Mouse (Mus musculus) bone marrow macrophage, adult 2 months (primary cell): ENCODE results near the gene Itga9. TPM values are rescaled to one million over a fixed set of nuclear protein-coding genes. Genes with fewer than 3 reads are reported as not detected.
"Not testable (repeated sequence)": the region's sequence is repeated elsewhere in the genome, so short reads cannot be mapped to it uniquely, and the experiment has no call there.

Experiments
- H3K27ac ChIP-seq: 2 replicates; pipeline ENCODE4 v1.5.1; 2012; ENCODE audit warnings: low read depth, low read length; ENCODE audit not compliant: insufficient read depth
- H3K4me1 ChIP-seq: 2 replicates; pipeline ENCODE4 v1.6.1; 2012; ENCODE audit warnings: low read length; ENCODE audit not compliant: control insufficient read depth, insufficient read depth
- H3K4me3 ChIP-seq: 2 replicates; pipeline ENCODE4 v1.5.1; 2012; ENCODE audit warnings: mild to moderate bottlenecking, low read length, moderate library complexity; ENCODE audit not compliant: insufficient read depth
- CTCF ChIP-seq: IDR thresholded peaks from 2 replicates; pipeline ENCODE4 v1.5.1; 2012; ENCODE audit warnings: low read depth, mild to moderate bottlenecking, low read length, moderate library complexity
- POLR2A ChIP-seq: IDR thresholded peaks from 2 replicates; pipeline ENCODE4 v1.6.1; 2012; ENCODE audit warnings: mild to moderate bottlenecking, low read depth, low read length, borderline replicate concordance
- polyA plus RNA-seq: library from polyadenylated mRNA; stranded (reverse); fragments of >200 nt; gene quantifications from 2 replicates; pipeline ENCODE4 v1.2.4, GENCODE M21; 2012; ENCODE audit not compliant: missing spikeins, insufficient read depth, insufficient read length

Itga9 gene
- polyA plus RNA-seq, 1 experiment = 5.3 TPM

GRCm38 (mm10) chr9:118582757-118583156 is 23.7 kb upstream of the Itga9 start:
- no peak for TF ChIP-seq POLR2A
- TF ChIP-seq CTCF = no peak
- peaks cover 9% of the 10 kb centered on the region; the same call in 1 of the 2 replicates for H3K4me1 ChIP-seq
- H3K4me3 ChIP-seq = no peak overlapping the region
- H3K27ac ChIP-seq = no peak overlapping the region

DNA sequence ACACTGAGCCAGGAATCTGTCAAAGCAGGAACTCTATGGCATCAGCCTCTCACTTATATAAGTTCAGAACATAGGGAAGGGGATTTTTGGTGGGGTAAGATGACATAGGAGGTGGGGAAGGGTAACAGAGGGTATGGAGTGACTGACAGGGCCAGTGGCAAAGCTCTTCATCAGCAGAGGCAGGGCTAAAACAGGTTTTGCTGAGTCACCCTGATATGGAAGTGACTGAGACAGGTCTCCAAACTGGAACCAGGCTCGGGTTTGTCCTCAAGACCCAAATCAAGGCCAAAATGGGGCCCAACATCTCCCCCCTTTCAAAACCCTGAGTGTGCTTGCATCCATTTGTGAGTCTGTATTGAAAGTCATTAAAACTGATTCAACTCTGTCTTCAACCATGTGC is 21.7 kb upstream of the Itga9 start:
- Histone ChIP-seq H3K4me3 (no peak overlapping the region), H3K27ac (no peak overlapping the region), H3K4me1 (peaks cover 9% of the 10 kb centered on the region; the same call in 1 of the 2 replicates)
- TF ChIP-seq CTCF (no peak), POLR2A (no peak)

DNA sequence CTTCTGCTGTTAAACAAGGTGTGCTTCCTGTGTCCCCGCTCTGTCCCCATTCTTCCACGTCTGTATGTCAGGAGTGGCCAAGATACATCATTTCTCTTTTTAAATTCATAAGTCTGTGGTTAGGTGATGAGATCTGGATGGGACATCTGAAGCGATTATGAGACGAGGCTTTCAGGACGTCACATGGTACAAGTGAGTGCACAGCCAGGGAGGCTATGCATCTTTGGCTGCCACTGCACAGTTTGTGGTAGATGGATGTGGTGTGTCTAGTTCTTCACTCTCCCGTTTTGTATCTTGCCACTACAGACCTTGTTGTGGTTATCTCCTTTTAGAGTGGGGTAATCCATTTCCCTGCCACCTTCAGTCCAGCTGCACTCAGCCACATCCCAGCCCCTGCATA is 20.5 kb upstream of the Itga9 start:
- Histone ChIP-seq H3K4me3 (no peak overlapping the region), H3K4me1 (peaks cover 9% of the 10 kb centered on the region; the same call in 1 of the 2 replicates), H3K27ac (no peak overlapping the region)
- TF ChIP-seq POLR2A (no peak), CTCF (no peak)

DNA sequence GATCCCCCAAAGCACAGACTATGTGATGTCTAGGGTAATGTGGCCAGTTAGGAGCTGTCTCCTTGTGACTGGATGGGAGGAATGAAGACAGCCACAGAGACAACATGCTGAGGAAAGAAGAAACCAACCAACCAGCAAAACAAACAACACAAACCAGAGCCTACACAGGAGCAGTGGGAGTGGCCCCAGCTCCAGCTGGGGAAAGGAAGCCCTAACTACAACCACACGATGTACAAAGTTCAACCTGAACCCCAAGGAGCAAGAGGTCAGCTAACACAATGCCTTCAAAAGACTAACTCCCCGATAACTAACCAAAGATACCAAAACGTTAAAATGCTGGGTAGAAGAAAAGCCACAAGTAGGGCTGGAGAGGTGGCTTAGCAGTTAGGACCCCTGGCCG is 19.4 kb upstream of the Itga9 start:
- Histone ChIP-seq H3K4me1 (peaks cover 9% of the 10 kb centered on the region; the same call in 1 of the 2 replicates), H3K4me3 (no peak overlapping the region), H3K27ac (no peak overlapping the region)
- TF ChIP-seq CTCF (no peak), POLR2A (no peak)

GRCm38 (mm10) chr9:118589249-118589648 is 17.2 kb upstream of the Itga9 start:
- H3K27ac ChIP-seq = no peak overlapping the region
- no peak overlapping the region for H3K4me3 ChIP-seq
- TF ChIP-seq POLR2A (no peak), CTCF (peak; percentile 10; the same call in 1 of the 2 replicates)
- peaks cover 6% of the 10 kb centered on the region; the same call in 1 of the 2 replicates for H3K4me1 ChIP-seq

- H3K27ac ChIP-seq = no peak overlapping the region
- TF ChIP-seq POLR2A = no peak
- TF ChIP-seq CTCF = no peak
- H3K4me1 ChIP-seq = no peaks in the 10 kb centered on the region
- no peak overlapping the region for H3K4me3 ChIP-seq
Observed at GRCm38 (mm10) chr9:118590230-118590629, 16.3 kb upstream of the Itga9 start.

GRCm38 (mm10) chr9:118591633-118592032 is 14.9 kb upstream of the Itga9 start:
- H3K4me1 ChIP-seq = no peaks in the 10 kb centered on the region
- no peak for TF ChIP-seq POLR2A
- TF ChIP-seq CTCF = no peak

GRCm38 (mm10) chr9:118592585-118593249 is 13.8 kb upstream of the Itga9 start:
- TF ChIP-seq CTCF (no peak), POLR2A (no peak)
- Histone ChIP-seq H3K4me3 (no peak overlapping the region), H3K4me1 (no peaks in the 10 kb centered on the region), H3K27ac (no peak overlapping the region)

More at GRCm38 (mm10) chr9:118591633-118592032, 14.9 kb upstream of the Itga9 start:
- Histone ChIP-seq H3K27ac (no peak overlapping the region), H3K4me3 (no peak overlapping the region)

- no peak overlapping the region for H3K4me3 ChIP-seq
- TF ChIP-seq CTCF (no peak), POLR2A (no peak)
- H3K27ac ChIP-seq = no peak overlapping the region
- H3K4me1 ChIP-seq = no peaks in the 10 kb centered on the region
Observed at GRCm38 (mm10) chr9:118593443-118593842, 13.0 kb upstream of the Itga9 start.

DNA sequence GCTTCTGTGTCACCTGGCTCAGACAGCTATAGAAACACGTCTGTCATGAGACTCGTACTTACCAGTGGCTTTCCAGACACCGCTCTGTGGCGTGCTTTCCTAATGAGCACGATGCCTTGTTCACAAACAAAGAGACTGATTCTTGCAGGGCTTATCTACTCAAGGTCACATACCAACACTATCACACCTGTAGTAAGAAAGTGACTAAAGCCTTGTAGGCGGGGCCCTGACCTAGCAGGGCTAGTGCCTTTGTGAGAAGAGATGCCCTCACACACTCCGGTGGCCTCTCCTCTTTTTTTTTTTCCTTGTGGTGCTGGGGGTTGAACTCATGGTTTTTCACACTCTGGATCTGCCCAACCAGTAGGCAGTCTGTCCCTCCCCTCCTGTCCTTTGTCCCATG is 9.7 kb upstream of the Itga9 start:
- Histone ChIP-seq H3K4me1 (no peaks in the 10 kb centered on the region), H3K4me3 (no peak overlapping the region), H3K27ac (no peak overlapping the region)
- TF ChIP-seq POLR2A (no peak), CTCF (no peak)

- H3K4me1 ChIP-seq, H3K27ac ChIP-seq, H3K4me3 ChIP-seq: not testable (repeated sequence)
Observed at GRCm38 (mm10) chr9:118600393-118600792, 6.1 kb upstream of the Itga9 start.
